Mouse (Mus musculus) naive thymus-derived CD4-positive, alpha-beta T cell, adult 2 months (primary cell): ENCODE results near the gene Il1rl2.
"Not testable (repeated sequence)": the region's sequence is repeated elsewhere in the genome, so short reads cannot be mapped to it uniquely, and the experiment has no call there.

ENCODE experiments used
- DNase-seq: peaks from one replicate; pipeline ENCODE4 v3.0.0-alpha.2; 2011; ENCODE audit warnings: low read depth

Il1rl2 gene

GRCm38 (mm10) chr1:40324457-40324856 lies at the start of gene Il1rl2:
Gene Il1rl2, plus strand, starts transcription at chr1:40324610.
- DNase-seq = peak; percentile 76

- DNase-seq = no peak
Observed at GRCm38 (mm10) chr1:40275285-40276013, 49.0 kb upstream of the Il1rl2 start.

- no peak for DNase-seq
Observed at GRCm38 (mm10) chr1:40277944-40278343, 46.5 kb upstream of the Il1rl2 start.

DNA sequence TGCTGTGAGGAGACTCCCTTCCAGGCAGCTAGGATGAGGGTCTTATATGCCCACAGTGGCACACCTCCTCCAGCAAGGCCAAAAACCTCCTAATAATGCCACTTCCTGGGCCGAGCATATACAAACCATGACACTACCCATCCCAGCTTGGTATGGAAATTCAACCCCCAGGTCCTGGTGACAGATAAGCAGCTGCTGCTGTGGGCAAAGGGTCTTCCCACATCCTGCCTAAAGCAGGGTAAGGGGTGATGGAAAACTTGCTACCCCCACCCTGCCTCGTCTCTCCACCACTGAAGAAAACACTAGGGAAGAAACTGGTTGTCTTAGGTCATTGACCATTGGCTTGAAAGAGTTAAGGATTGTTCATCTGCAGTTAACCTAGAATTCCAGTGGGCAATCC lies 45.7 kb upstream of the Il1rl2 start:
- no peak for DNase-seq

- DNase-seq = no peak
Observed at GRCm38 (mm10) chr1:40279182-40279743, 45.1 kb upstream of the Il1rl2 start.

GRCm38 (mm10) chr1:40281950-40282349 lies 42.5 kb upstream of the Il1rl2 start:
- no peak for DNase-seq

GRCm38 (mm10) chr1:40282394-40282793 lies 42.0 kb upstream of the Il1rl2 start:
- DNase-seq = no peak

DNA sequence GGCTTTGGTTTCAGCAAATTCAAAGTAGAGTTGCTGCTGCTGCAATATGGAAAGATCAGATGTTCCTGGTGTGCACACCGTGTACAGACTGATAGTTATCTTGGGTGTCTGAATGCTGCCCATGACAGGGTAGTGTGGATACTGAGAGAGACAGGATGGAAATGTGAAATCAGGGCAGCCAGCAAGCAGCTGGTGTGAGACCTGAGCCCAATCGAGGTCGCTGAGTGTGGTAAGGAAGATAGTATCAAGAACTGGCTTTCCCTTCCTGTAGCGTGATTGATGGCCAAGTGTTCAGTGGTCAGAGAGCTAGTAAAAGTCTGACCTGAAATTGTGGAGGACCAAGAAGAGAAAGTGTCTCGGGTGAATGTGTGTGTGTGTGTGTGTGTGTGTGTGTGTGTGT lies 40.4 kb upstream of the Il1rl2 start:
- DNase-seq = no peak

DNA sequence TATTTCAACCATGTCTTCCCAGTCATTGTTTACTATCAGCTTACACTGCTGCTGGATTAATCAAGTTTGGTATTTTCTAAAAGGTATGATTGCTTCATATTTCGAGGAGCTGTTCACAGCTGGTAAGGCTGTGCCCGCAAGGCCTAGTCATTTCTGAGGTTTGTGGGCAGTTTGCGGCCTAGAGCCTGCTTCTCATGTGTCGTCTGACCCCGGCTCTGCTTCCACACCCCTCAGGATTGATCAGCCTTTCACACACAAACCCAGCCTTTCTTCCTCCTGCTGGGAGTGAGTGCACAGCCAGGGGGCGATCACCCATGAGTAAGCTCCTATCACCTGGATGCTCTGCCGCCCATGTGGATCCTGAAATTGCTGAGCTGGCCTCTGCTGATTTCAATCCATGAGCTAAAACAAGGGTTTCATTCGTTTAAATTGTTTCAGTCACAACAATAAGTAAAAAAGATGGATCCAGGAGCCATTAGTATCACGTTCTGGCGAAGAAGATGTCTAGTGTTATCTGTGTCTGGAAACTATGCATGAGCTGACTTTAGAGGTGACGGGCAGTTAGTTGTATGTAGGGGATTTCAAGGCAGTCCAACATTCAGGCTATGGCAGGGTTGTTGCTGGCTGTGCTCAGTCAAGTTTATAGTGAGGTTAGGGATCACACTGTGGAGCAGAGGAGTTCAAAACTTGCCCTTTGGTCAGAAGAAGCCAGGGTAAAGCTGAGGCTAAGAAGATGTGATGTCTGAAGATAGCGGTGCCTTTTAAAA lies 33.7 kb upstream of the Il1rl2 start:
- peak; percentile 33 for DNase-seq

GRCm38 (mm10) chr1:40292231-40292630 lies 32.2 kb upstream of the Il1rl2 start:
- no peak for DNase-seq

GRCm38 (mm10) chr1:40293891-40294290 lies 30.5 kb upstream of the Il1rl2 start:
- no peak for DNase-seq

DNA sequence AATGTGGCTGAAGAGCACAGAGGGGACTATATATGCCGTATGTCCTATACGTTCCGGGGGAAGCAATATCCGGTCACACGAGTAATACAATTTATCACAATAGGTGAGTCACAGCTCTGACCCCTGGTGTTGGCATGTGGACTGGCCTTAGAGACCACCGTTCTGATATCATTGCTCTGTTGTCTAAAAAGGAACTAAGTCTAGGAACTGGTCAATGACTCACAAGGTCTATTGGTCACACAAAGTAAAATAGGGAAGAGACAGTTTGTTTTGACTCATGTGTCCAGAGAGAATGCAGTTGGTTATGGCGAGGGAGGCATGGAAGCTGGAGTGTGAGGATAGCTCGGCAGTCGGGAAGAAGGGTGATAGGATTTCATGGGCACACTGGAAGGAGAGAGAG lies 29.6 kb upstream of the Il1rl2 start:
- DNase-seq = no peak

GRCm38 (mm10) chr1:40298053-40298452 lies 26.4 kb upstream of the Il1rl2 start:
- no peak for DNase-seq

DNA sequence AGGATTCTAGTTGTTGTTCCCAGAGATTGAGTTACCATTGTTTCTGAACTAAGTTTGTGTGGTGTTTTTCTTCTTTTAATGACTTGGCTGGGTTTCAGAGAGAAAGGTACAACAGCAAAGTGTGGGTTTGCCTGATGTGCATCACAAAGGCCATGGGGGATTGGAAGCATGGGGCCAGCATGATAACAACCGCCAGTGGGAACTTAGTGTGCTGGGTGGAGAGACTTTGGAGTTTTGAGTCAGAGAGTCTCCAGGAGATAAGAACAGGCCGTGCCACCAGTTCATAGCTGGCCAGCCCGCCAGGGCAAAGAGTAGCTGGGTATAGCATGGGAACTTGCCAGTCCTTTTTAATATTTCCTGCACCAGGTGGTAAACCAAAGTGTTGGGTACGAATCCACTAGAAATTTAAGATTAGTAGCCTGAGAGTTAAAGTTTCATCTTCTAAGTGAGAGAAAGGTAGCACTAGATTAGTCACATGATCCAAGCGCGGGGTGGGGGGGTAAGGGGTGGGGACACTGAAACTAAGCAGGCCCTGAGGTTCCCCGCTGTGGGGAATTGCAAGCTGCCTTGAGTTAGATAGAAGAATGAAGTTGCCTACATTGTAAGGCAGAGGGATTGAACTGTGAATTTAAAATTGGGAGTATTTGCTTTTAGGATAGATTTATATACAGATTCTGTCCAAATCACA lies 21.1 kb upstream of the Il1rl2 start:
- DNase-seq = no peak

GRCm38 (mm10) chr1:40304321-40304720 lies 20.1 kb upstream of the Il1rl2 start:
- DNase-seq = not testable (repeated sequence)

DNA sequence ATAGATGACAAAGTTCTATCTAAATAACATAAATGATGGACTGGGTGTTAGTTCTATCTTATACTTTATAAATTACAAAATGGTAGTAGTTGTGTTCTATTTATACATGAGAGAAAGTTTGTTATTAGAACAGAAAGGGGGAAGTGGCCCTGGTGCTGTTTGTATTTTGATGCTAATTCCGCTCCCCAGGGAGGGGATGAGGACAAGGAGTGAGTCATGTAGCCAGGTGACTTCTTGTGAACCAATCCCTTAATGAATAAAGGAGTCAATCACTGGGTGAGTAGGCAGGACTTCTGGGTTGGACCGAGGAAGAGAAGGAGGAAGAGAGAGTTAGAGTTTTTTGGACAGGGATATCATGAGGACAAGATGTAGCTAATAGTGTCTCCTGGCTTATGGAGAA lies 18.3 kb upstream of the Il1rl2 start:
- DNase-seq = no peak

- no peak for DNase-seq
Observed at GRCm38 (mm10) chr1:40311123-40311522, 13.3 kb upstream of the Il1rl2 start.

GRCm38 (mm10) chr1:40311625-40312024 lies 12.8 kb upstream of the Il1rl2 start:
- no peak for DNase-seq

- no peak for DNase-seq
Observed at GRCm38 (mm10) chr1:40314016-40314415, 10.4 kb upstream of the Il1rl2 start.

DNA sequence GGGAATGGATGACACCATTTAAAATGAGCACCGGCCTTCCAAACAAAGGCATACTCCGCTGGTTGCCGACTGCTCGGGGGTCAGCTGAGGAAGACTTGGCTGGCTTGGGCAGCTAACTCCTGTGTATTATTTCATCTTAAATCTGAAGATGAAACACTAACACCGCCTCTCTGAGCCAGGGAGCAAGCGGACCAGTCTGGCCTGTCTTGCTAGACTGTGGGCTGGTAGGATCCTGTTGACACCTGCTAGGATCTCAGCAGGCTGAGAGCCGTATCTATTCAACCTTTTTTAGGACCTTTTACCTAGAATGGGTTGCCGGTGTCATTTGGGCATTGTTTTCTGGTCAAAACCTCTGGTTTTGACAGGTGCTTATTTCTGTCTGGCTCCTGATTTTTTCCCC lies 6.8 kb upstream of the Il1rl2 start:
- no peak for DNase-seq

GRCm38 (mm10) chr1:40321824-40322223 lies 2.6 kb upstream of the Il1rl2 start:
- no peak for DNase-seq

GRCm38 (mm10) chr1:40322543-40322942 lies 1.9 kb upstream of the Il1rl2 start:
- DNase-seq = no peak
